Mouse (Mus musculus) neural tube, embryonic 11.5 days (tissue): ENCODE results near the gene Btn2a2. TPM values are rescaled to one million over a fixed set of nuclear protein-coding genes. Genes with fewer than 3 reads are reported as not detected.

Source experiments
- ATAC-seq: fragments of 200-750 bp; cut with Nextera tagmentation; 2 replicates; pipeline ENCODE4 v1.8.0; 2017; ENCODE audit warnings: moderate number of reproducible peaks, mild to moderate bottlenecking, moderate TSS enrichment, moderate library complexity; ENCODE audit not compliant: insufficient read depth, low FRiP score, low TSS enrichment
- DNase-seq: peaks from one replicate; pipeline ENCODE4 v3.0.0-alpha.2; 2015; ENCODE audit warnings: low spot score
- H3K27ac ChIP-seq: fragments of 300-500 bp; sonication (generic); 2 replicates; pipeline ENCODE4 v1.5.1; 2014; ENCODE audit warnings: low read depth, mild to moderate bottlenecking, low read length
- H3K27me3 ChIP-seq: fragments of 300-500 bp; sonication (generic); 2 replicates; pipeline ENCODE4 v1.6.1; 2014; ENCODE audit warnings: mild to moderate bottlenecking, low read length, mixed read lengths; ENCODE audit not compliant: control insufficient read depth, insufficient read depth
- H3K36me3 ChIP-seq: fragments of 300-500 bp; sonication (generic); 2 replicates; pipeline ENCODE4 v1.6.1; 2014; ENCODE audit warnings: mild to moderate bottlenecking, low read length, moderate library complexity, mixed read lengths; ENCODE audit not compliant: control insufficient read depth, insufficient read depth
- H3K4me1 ChIP-seq: fragments of 300-500 bp; sonication (generic); 2 replicates; pipeline ENCODE4 v1.6.1; 2014; ENCODE audit warnings: low read length, mixed read lengths; ENCODE audit not compliant: control insufficient read depth, insufficient read depth
- H3K4me2 ChIP-seq: fragments of 300-500 bp; sonication (generic); 2 replicates; pipeline ENCODE4 v1.6.1; 2014; ENCODE audit warnings: low read depth, mild to moderate bottlenecking, moderate library complexity
- H3K4me3 ChIP-seq: fragments of 300-500 bp; sonication (generic); 2 replicates; pipeline ENCODE4 v1.5.1; 2014; ENCODE audit warnings: low read depth, low read length
- H3K9ac ChIP-seq: fragments of 300-500 bp; sonication (generic); 2 replicates; pipeline ENCODE4 v1.6.1; 2014; ENCODE audit warnings: mild to moderate bottlenecking, low read length
- H3K9me3 ChIP-seq: fragments of 300-500 bp; sonication (generic); 2 replicates; pipeline ENCODE4 v1.6.1; 2016; ENCODE audit warnings: low read length; ENCODE audit not compliant: control insufficient read depth
- WGBS: fragments of 180-500 bp; shearing (Covaris S2); extraction: QIAGEN DNeasy Blood & Tissue Kit; methylation state at CpG from one replicate; pipeline ENCODE4 v1.1.7; 2014; 5-methylcytosine and 5-hydroxymethylcytosine counted together
- polyA plus RNA-seq: library from polyadenylated mRNA; unstranded; fragments of >200 nt; fragmentation: Nextera tagmentation; extraction: Ambion mirVana; gene quantifications from 2 replicates; pipeline ENCODE4 v1.2.1, GENCODE M21; 2014

Gene Btn2a2
- polyA plus RNA-seq, 1 experiment from 2014 or later = 0.81 TPM

DNA sequence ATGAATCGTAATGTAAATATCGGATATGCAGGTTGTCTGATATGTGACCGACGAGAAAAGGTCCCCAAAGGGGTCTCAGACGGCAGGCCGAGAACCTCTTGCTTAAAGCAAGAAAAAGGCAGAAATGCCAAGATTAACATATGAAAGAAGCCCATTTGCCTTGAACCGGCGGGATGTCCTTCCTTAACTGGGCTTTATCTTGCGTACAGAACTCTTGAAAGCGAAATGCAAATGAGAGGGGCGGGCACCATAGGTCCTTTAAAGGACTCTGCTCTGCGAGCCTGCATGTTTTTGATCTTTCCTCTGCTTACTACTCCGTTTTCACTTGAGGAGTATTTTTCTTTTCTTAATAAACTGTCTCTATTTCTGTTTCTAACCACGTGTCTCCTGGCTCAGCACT lies 3.3 kb upstream of the Btn2a2 start:
- no peaks in the 10 kb centered on the region for H3K4me1 ChIP-seq
- DNase-seq (peak; percentile 41), ATAC-seq (peak; percentile 56; the same call in 1 of the 2 replicates)
- H3K27me3 ChIP-seq = no peaks in the 10 kb centered on the region
- no peaks in the 10 kb centered on the region for H3K36me3 ChIP-seq
- peak overlapping the region; percentile 28 for H3K4me2 ChIP-seq
- H3K9ac ChIP-seq = no peak overlapping the region
- 4% methylated on average over 14 of the region's 14 CpGs for WGBS
- H3K9me3 ChIP-seq = no peaks in the 10 kb centered on the region
- peak overlapping the region; percentile 19; the same call in 1 of the 2 replicates for H3K4me3 ChIP-seq
- H3K27ac ChIP-seq = no peak overlapping the region

GRCm38 (mm10) chr13:23491263-23491662 lies 2.6 kb upstream of the Btn2a2 start:
- Histone ChIP-seq H3K9ac (no peak overlapping the region), H3K4me3 (no peak overlapping the region), H3K4me2 (no peak overlapping the region), H3K9me3 (no peaks in the 10 kb centered on the region), H3K4me1 (no peaks in the 10 kb centered on the region), H3K36me3 (no peaks in the 10 kb centered on the region), H3K27me3 (no peaks in the 10 kb centered on the region), H3K27ac (no peak overlapping the region)
- 24% methylated on average over 1 of the region's 1 CpGs for WGBS
- DNase-seq = no peak
- no peak for ATAC-seq

DNA sequence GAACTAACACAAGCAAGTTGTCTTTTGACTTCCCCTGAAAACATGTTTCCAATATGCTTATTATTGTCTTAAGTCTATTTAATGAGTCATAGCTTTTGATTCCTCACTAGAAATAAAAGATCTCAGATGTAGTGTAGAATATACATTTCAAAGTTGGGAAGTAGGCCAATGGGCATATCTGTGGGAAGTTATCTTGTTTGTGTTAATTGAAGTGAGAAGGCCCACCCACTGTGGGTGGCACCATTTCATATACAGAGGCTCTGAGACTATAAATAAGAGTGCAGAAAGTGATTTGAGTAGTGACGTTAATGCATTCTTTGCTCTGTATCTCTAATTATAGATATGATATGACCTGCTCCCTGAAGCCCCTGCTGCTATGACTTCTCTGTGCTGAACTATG lies 2.2 kb upstream of the Btn2a2 start:
- Histone ChIP-seq H3K4me2 (no peak overlapping the region), H3K27me3 (no peaks in the 10 kb centered on the region), H3K27ac (no peak overlapping the region), H3K9me3 (no peaks in the 10 kb centered on the region), H3K4me1 (no peaks in the 10 kb centered on the region), H3K36me3 (no peaks in the 10 kb centered on the region), H3K9ac (no peak overlapping the region), H3K4me3 (no peak overlapping the region)
- no peak for DNase-seq
- WGBS = 67% methylated on average over 1 of the region's 1 CpGs
- no peak for ATAC-seq

GRCm38 (mm10) chr13:23485271-23485670 lies 3.4 kb downstream of the Btn2a2 start:
- Histone ChIP-seq H3K4me2 (no peak overlapping the region), H3K27me3 (no peaks in the 10 kb centered on the region), H3K4me3 (no peak overlapping the region), H3K9me3 (no peaks in the 10 kb centered on the region), H3K27ac (no peak overlapping the region), H3K9ac (no peak overlapping the region), H3K4me1 (no peaks in the 10 kb centered on the region), H3K36me3 (no peaks in the 10 kb centered on the region)
- WGBS = 41% methylated on average over 5 of the region's 5 CpGs
- ATAC-seq = no peak
- no peak for DNase-seq

DNA sequence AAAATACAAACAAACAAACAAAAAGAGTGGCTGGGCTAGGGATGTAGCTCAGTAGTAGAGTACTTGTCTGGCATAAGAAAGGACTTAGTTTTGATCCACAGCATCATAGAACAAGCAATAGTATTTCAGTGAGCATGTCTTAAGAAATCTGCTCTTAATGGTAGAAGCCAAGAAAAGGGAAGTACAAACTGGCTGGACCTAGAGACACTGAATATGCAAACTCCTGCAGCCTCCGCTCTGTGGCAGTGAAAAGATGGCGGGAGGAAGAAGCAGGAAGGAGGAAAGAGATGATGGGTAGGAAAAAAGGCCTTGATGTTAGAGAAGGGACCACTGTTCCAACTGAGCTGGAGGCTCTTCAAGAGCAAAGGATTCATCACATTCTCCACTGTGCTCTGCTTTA lies 5.5 kb downstream of the Btn2a2 start:
- H3K9ac ChIP-seq = no peak overlapping the region
- 76% methylated on average over 2 of the region's 2 CpGs for WGBS
- H3K27me3 ChIP-seq = no peaks in the 10 kb centered on the region
- no peak overlapping the region for H3K27ac ChIP-seq
- H3K4me1 ChIP-seq = no peaks in the 10 kb centered on the region
- DNase-seq (no peak), ATAC-seq (no peak)
- H3K4me2 ChIP-seq = no peak overlapping the region
- no peaks in the 10 kb centered on the region for H3K9me3 ChIP-seq
- no peaks in the 10 kb centered on the region for H3K36me3 ChIP-seq
- H3K4me3 ChIP-seq = no peak overlapping the region

GRCm38 (mm10) chr13:23475658-23476057 lies 13.0 kb downstream of the Btn2a2 start:
- no peak overlapping the region for H3K27ac ChIP-seq
- 7% methylated on average over 2 of the region's 2 CpGs for WGBS
- ATAC-seq = no peak; the same call in 1 of the 2 replicates
- H3K27me3 ChIP-seq = no peaks in the 10 kb centered on the region
- no peaks in the 10 kb centered on the region for H3K9me3 ChIP-seq
- peak; percentile 28 for DNase-seq
- H3K4me1 ChIP-seq = no peaks in the 10 kb centered on the region
- no peak overlapping the region for H3K4me3 ChIP-seq
- no peak overlapping the region for H3K4me2 ChIP-seq
- H3K36me3 ChIP-seq = no peaks in the 10 kb centered on the region
- no peak overlapping the region; the same call in 1 of the 2 replicates for H3K9ac ChIP-seq

DNA sequence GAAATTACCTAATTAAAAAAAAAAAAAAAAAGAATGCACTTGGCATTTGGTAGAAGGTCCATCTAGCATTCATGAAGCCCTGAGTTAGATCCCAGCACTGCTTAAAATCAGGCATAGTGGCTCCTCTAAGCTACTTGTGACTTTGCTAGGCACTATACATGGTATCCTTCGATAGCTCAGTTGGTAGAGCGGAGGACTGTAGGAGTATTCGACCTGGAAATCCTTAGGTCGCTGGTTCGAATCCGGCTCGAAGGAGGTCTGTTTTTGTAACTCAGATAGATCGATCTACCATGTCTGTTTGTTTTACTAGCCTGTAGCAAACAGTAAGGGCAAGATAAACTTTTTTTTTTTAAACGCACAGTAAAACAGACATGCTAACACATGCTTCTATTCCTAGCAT lies 21.7 kb downstream of the Btn2a2 start:
- no peaks in the 10 kb centered on the region for H3K9me3 ChIP-seq
- H3K9ac ChIP-seq = no peak overlapping the region
- H3K4me2 ChIP-seq = no peak overlapping the region
- H3K4me1 ChIP-seq = peaks cover 9% of the 10 kb centered on the region; the same call in 1 of the 2 replicates
- ATAC-seq = peak; percentile 83
- WGBS = under 1% methylated on average over 9 of the region's 9 CpGs
- H3K27me3 ChIP-seq = no peaks in the 10 kb centered on the region; the same call in 1 of the 2 replicates
- H3K4me3 ChIP-seq = no peak overlapping the region
- H3K36me3 ChIP-seq = no peaks in the 10 kb centered on the region
- H3K27ac ChIP-seq = no peak overlapping the region
- peak; percentile 82 for DNase-seq

DNA sequence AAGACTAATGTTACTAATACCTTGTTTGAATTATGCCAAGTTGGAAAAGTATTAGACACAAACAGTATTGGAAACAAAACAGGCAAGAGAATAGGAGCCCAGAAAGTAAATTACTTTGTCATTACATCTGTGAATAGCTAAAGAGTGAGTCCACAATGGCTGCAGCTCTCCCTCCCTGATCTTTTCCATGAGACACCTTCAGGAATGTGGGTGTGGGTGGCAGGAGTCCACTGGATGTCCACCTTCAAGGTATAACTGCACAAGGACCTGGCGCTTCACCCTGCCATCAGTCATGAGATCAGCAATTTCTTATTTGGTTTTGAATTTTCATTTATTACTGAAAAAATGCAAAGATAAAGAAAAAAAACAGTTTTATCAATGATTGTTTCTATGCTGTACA lies 22.4 kb downstream of the Btn2a2 start:
- H3K4me1 ChIP-seq = peaks cover 9% of the 10 kb centered on the region; the same call in 1 of the 2 replicates
- no peaks in the 10 kb centered on the region for H3K36me3 ChIP-seq
- no peak overlapping the region for H3K9ac ChIP-seq
- DNase-seq (no peak), ATAC-seq (no peak)
- no peaks in the 10 kb centered on the region for H3K9me3 ChIP-seq
- H3K4me3 ChIP-seq = no peak overlapping the region
- H3K27me3 ChIP-seq = no peaks in the 10 kb centered on the region; the same call in 1 of the 2 replicates
- 58% methylated on average over 1 of the region's 1 CpGs for WGBS
- no peak overlapping the region for H3K27ac ChIP-seq
- peak overlapping the region; percentile 54; the same call in 1 of the 2 replicates for H3K4me2 ChIP-seq

GRCm38 (mm10) chr13:23465600-23466109 lies 23.0 kb downstream of the Btn2a2 start, which contains the start of gene Btn1a1:
Gene Btn1a1, minus strand, starts transcription at chr13:23465901.
- Histone ChIP-seq H3K27me3 (no peaks in the 10 kb centered on the region; the same call in 1 of the 2 replicates), H3K27ac (no peak within 1 kb of the TSS), H3K4me1 (peaks cover 9% of the 10 kb centered on the region; the same call in 1 of the 2 replicates), H3K9me3 (no peaks in the 10 kb centered on the region), H3K9ac (peak within 1 kb of the TSS; percentile 39), H3K36me3 (no peaks in the 10 kb centered on the region), H3K4me3 (peak within 1 kb of the TSS; percentile 51), H3K4me2 (peak within 1 kb of the TSS; percentile 54)
- no peak for ATAC-seq
- DNase-seq = no peak
- WGBS = under 1% methylated on average over 7 of the region's 7 CpGs
